8 mouse cellular contexts compared by ENCODE assay signal in genomic region chr11:43434024-43434407, GRCm38 (mm10). TPM values are rescaled to one million over a fixed set of nuclear protein-coding genes. Genes with fewer than 3 reads are reported as not detected.
DNase-seq lines count a peak whose midpoint lies in the region; ATAC-seq and TF ChIP-seq lines count a peak whose summit lies in the region.

No protein-coding gene starts in this region.

- DNase-seq in heart, postnatal 10 days, result no peak
- DNase-seq in ES-E14 (ENCODE audit: low read depth, low spot score) (no peak), adipocyte (ENCODE audit: low spot score) (no peak)
- no peak for DNase-seq in gastrocnemius, postnatal 36 days
- no peak for DNase-seq in cerebellum, adult 11 months

- H3K27ac ChIP-seq in heart, embryonic 13.5 days (replicated peaks), result peak overlapping the region; percentile 24
- no peak overlapping the region for H3K27ac ChIP-seq in ES-E14 (ENCODE audit: insufficient read depth, low read depth, low read length, poor library complexity, severe bottlenecking)

- H3K9ac ChIP-seq in heart, embryonic 13.5 days, result peak overlapping the region; percentile 89
- H3K9ac ChIP-seq in ES-E14 (ENCODE audit: insufficient read depth, low read depth, low read length, poor library complexity, severe bottlenecking), result peak overlapping the region; percentile 81

- no peak for ATAC-seq in heart, embryonic 13.5 days (ENCODE audit: extremely low read depth, insufficient number of reproducible peaks, low FRiP score, low TSS enrichment)
- peak; percentile 28 for ATAC-seq in granulocyte monocyte progenitor cell, adult 5-6 weeks (replicated peaks; ENCODE audit: poor library complexity, severe bottlenecking)
- peak; percentile 76 for ATAC-seq in megakaryocyte-erythroid progenitor cell, adult 5-6 weeks (replicated peaks; ENCODE audit: low FRiP score, low TSS enrichment, poor library complexity, severe bottlenecking)

- peak overlapping the region; percentile 78 for H3K4me2 ChIP-seq in heart, embryonic 13.5 days

- no peaks in the 10 kb centered on the region; the same call in 1 of the 2 replicates for H3K27me3 ChIP-seq in heart, embryonic 13.5 days (replicated peaks)

- H3K4me1 ChIP-seq in heart, embryonic 13.5 days, result peaks cover 19% of the 10 kb centered on the region
- H3K4me1 ChIP-seq in ES-E14 (ENCODE audit: control insufficient read depth in 2 of 2, insufficient read depth in 2 of 2, low read length in 2 of 2, poor library complexity in 1 of 2), result no peaks in the 10 kb centered on the region; a peak in 1 of 4 replicates

- H3K36me3 ChIP-seq in heart, embryonic 13.5 days, result peaks cover 20% of the 10 kb centered on the region
- peaks cover 4% of the 10 kb centered on the region for H3K36me3 ChIP-seq in ES-E14 (ENCODE audit: control insufficient read depth, insufficient read depth, low read length, poor library complexity, severe bottlenecking)

- WGBS in heart, embryonic 13.5 days, result under 1% methylated on average over 9 of the region's 9 CpGs

- intact Hi-C loops in heart, postnatal 10 days (cut with DNase I), result no loop called here
- intact Hi-C loops in gastrocnemius, postnatal 36 days (cut with DNase I), result no loop called here

- in situ Hi-C loops in ES-E14 (cut with MboI; ENCODE audit: low sequenced_read_pairs in 2 of 2, unreplicated experiment in 2 of 2), result no loop called here

- no peaks in the 10 kb centered on the region for H3K9me3 ChIP-seq in heart, embryonic 13.5 days
- H3K9me3 ChIP-seq in ES-E14 (ENCODE audit: control insufficient read depth, insufficient read depth, low read depth, low read length), result no peaks in the 10 kb centered on the region

- peak overlapping the region; percentile 77 for H3K4me3 ChIP-seq in heart, embryonic 13.5 days
- H3K4me3 ChIP-seq in ES-E14 (ENCODE audit: insufficient read depth in 1 of 2, low read depth in 1 of 2, low read length in 2 of 2, poor library complexity in 1 of 2, severe bottlenecking in 1 of 2), result peak overlapping the region; percentile 84 to 85

TF ChIP-seq in ES-E14, 5 proteins besides CTCF, POLR2A, EP300 and RAD21:
- no peak for TF ChIP-seq CHD2 (IDR thresholded peaks at IDR 0.05; ENCODE audit: low read depth, low read length)
- TF ChIP-seq MAFK (IDR thresholded peaks at IDR 0.05; ENCODE audit: insufficient read depth, low read depth, low read length), result no peak
- TF ChIP-seq ZNF384 (IDR thresholded peaks at IDR 0.05; ENCODE audit: low read depth, low read length), result no peak
- no peak for TF ChIP-seq HCFC1 (IDR thresholded peaks at IDR 0.05; ENCODE audit: borderline replicate concordance, insufficient read depth, low read length)
- TF ChIP-seq ZC3H11A (IDR thresholded peaks at IDR 0.05; ENCODE audit: borderline replicate concordance, low read depth, low read length), result no peak

RNA-seq across cellular contexts. Expression of gene Slu7, which starts 0.5 kb away (rescaled TPM):
- 32.0 and 36.8 TPM in 2 replicates for polyA plus RNA-seq in heart, embryonic 13.5 days (2015; fragmentation: Nextera tagmentation; extraction: Ambion mirVana)
- 10 to 100 TPM; 29.5 to 31.4 TPM for total RNA-seq in heart, postnatal 10 days (2021)
- 23.5 and 28.8 TPM in 2 replicates for total RNA-seq in ES-E14 (2012; rRNA removed)
- total RNA-seq in granulocyte monocyte progenitor cell, adult 5-6 weeks (2014; fragmentation: Nextera tagmentation), result 24.6 and 26.3 TPM in 2 replicates
- total RNA-seq in granulocyte monocyte progenitor cell, adult 5-6 weeks (2017), result 82.8 and 112 TPM in 2 replicates
- total RNA-seq in megakaryocyte-erythroid progenitor cell, adult 5-6 weeks (2014; fragmentation: Nextera tagmentation), result 16.9 and 28.6 TPM in 2 replicates
- 72.0 and 83.0 TPM in 2 replicates for total RNA-seq in megakaryocyte-erythroid progenitor cell, adult 5-6 weeks (2017)
- 10 to 100 TPM; 25.2 to 32.2 TPM for total RNA-seq in gastrocnemius, postnatal 36 days (2021)

RNA-seq across cellular contexts. Expression of gene Pttg1, which starts 8.0 kb away (rescaled TPM):
- 113 and 117 TPM in 2 replicates for polyA plus RNA-seq in heart, embryonic 13.5 days (2015; fragmentation: Nextera tagmentation; extraction: Ambion mirVana)
- total RNA-seq in heart, postnatal 10 days (2021), result 10 to 100 TPM; 64.1 to 70.3 TPM
- total RNA-seq in ES-E14 (2012; rRNA removed), result 69.3 and 90.5 TPM in 2 replicates
- total RNA-seq in granulocyte monocyte progenitor cell, adult 5-6 weeks (2014; fragmentation: Nextera tagmentation), result 57.8 and 90.6 TPM in 2 replicates
- total RNA-seq in granulocyte monocyte progenitor cell, adult 5-6 weeks (2017), result 58.6 and 63.3 TPM in 2 replicates
- total RNA-seq in megakaryocyte-erythroid progenitor cell, adult 5-6 weeks (2014; fragmentation: Nextera tagmentation), result 64.6 and 84.7 TPM in 2 replicates
- 59.5 and 64.9 TPM in 2 replicates for total RNA-seq in megakaryocyte-erythroid progenitor cell, adult 5-6 weeks (2017)
- total RNA-seq in gastrocnemius, postnatal 36 days (2021), result 10 to 100 TPM; 39.5 to 44.0 TPM

RNA-seq across cellular contexts. Expression of gene C1qtnf2, which starts 40.1 kb away (rescaled TPM):
- 3.0 and 3.3 TPM in 2 replicates for polyA plus RNA-seq in heart, embryonic 13.5 days (2015; fragmentation: Nextera tagmentation; extraction: Ambion mirVana)
- 10 to 100 TPM; 15.4 to 15.8 TPM for total RNA-seq in heart, postnatal 10 days (2021)
- total RNA-seq in ES-E14 (2012; rRNA removed), result not detected in 2 replicates
- not detected in 2 replicates for total RNA-seq in granulocyte monocyte progenitor cell, adult 5-6 weeks (2014; fragmentation: Nextera tagmentation)
- total RNA-seq in granulocyte monocyte progenitor cell, adult 5-6 weeks (2017), result not detected in 2 replicates
- total RNA-seq in megakaryocyte-erythroid progenitor cell, adult 5-6 weeks (2014; fragmentation: Nextera tagmentation), result not detected in 2 replicates
- total RNA-seq in megakaryocyte-erythroid progenitor cell, adult 5-6 weeks (2017), result not detected in 2 replicates
- total RNA-seq in gastrocnemius, postnatal 36 days (2021), result 1 to 10 TPM; 3.0 to 3.8 TPM
